Mouse (Mus musculus): ENCODE data around the gene Wwtr1. TPM values are rescaled to one million over a fixed set of nuclear protein-coding genes. Genes with fewer than 3 reads are reported as not detected.
A peak's percentile ranks its signal among the peaks of the same experiment; 100 is the strongest.

The Wwtr1 gene
- polyA plus RNA-seq, 1 experiment from 2014 or later = 17.9 TPM

DNA sequence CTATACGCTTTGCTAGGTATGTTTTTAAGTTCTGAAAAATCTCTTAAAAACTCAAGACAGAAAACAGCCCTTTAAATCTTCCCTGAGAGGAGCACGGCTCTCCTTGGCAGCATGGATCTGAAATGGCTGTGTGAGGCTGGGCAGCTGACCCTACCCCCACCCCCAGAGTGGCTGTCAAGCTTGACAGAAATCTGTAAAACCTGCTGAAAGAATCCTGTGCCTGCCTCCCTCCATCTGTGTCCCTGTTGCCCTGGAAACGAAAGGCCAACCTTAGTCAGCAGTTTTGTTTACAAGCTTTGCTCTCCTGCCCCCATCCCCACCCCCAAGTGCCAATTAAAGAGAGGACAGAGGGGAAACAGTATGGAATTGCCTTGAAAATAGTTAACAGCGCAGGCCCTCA lies 103.3 kb downstream of the Wwtr1 start:
- ATAC-seq (ENCODE audit: low FRiP score, low TSS enrichment) = peak; percentile 40; the same call in 1 of the 2 replicates
- Histone ChIP-seq H3K9ac (replicated peaks; ENCODE audit: low read length) (no peak overlapping the region), H3K4me2 (replicated peaks; ENCODE audit: low read depth, low read length) (no peak overlapping the region), H3K27me3 (ENCODE audit: insufficient read depth, low read length) (no peaks in the 10 kb centered on the region), H3K9me3 (ENCODE audit: low read length) (no peaks in the 10 kb centered on the region), H3K36me3 (ENCODE audit: insufficient read depth, low read length) (peaks cover 15% of the 10 kb centered on the region), H3K27ac (ENCODE audit: low read length) (no peak overlapping the region; the same call in 1 of the 2 replicates), H3K4me3 (ENCODE audit: low read length) (no peak overlapping the region), H3K4me1 (ENCODE audit: insufficient read depth, low read length) (peaks cover 28% of the 10 kb centered on the region)
- WGBS = 44% methylated on average over 4 of the region's 4 CpGs

DNA sequence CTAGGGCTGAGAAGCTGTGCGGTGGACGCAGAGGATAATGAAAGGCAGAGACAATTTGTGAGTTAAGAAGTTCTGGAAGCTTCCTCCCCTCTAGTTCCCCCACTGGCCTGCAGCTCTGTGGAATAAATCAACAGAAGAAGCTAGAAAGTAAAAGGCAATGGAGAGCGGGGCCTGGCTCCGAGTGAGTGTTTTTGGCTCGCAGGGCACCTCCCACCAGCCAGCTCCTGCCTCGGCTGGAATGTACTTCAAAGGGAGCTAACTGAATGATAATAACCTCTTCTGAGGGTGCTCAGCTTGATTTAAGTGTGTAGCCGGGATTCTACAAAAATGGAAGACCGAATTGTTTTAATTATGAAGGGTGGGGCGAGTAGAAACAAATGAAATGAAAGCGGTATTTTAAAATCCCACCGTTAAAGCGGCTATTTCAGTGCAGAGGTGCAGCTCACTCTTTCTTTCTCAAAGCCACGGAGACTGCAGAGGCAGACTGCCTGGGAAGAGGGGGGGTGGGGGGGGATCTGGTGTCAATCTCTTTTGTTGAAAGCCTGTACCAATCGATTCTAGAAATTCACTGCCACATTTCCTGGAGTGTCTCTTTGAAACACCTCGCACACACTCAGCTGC lies 104.6 kb downstream of the Wwtr1 start:
- H3K4me3 ChIP-seq (ENCODE audit: low read length) = peak overlapping the region; percentile 26
- ATAC-seq (ENCODE audit: low FRiP score, low TSS enrichment) = peak; percentile 52; the same call in 1 of the 2 replicates
- H3K27ac ChIP-seq (ENCODE audit: low read length) = peak overlapping the region; percentile 83
- H3K36me3 ChIP-seq (ENCODE audit: insufficient read depth, low read length) = peaks cover 3% of the 10 kb centered on the region; the same call in 1 of the 2 replicates
- peaks cover 28% of the 10 kb centered on the region for H3K4me1 ChIP-seq (ENCODE audit: insufficient read depth, low read length)
- H3K4me2 ChIP-seq (replicated peaks; ENCODE audit: low read depth, low read length) = peak overlapping the region; percentile 48
- peak overlapping the region; percentile 43 for H3K9ac ChIP-seq (replicated peaks; ENCODE audit: low read length)
- WGBS = 8% methylated on average over 15 of the region's 15 CpGs
- no peaks in the 10 kb centered on the region for H3K27me3 ChIP-seq (ENCODE audit: insufficient read depth, low read length)
- no peaks in the 10 kb centered on the region for H3K9me3 ChIP-seq (ENCODE audit: low read length)

DNA sequence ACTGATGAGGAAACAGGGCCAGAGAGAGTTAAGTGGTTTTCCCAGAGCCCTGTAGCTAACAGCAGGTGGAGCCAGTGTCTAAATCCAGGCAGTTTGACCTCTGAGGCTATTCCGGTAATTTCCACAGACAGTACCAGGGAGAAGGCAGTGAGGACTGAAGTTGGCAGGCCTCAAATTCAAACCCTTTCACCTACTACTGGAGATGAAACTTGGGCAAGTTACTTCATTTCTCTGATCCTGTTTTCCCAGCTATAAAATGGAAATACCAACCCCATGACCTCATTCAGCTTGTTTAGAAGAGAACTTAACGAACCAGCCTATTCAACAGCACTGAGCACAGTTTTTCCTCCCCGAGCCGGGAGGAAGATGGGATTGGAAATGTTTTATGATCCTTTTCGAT lies 105.4 kb downstream of the Wwtr1 start:
- ATAC-seq (ENCODE audit: low FRiP score, low TSS enrichment) = peak; percentile 69

DNA sequence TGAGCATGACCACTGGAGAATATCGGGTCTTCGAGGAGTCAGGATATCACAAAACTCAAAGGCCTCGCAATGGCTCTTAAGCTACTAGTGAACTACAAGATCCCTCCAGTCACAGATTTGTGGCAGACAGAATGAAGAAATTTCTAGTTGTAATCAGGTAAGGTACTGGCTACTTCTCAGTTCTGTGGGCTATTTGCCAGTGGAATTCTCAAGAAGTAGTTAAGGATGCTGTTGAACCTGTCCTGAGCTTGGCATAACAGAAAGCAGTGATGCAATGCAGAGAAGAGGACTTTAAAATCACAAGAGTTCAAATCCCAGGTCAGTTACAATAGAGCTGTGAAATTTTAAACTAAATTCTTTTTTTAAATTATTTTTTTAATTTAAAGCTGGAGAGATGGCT lies 106.4 kb downstream of the Wwtr1 start:
- Histone ChIP-seq H3K9ac (replicated peaks; ENCODE audit: low read length) (no peak overlapping the region), H3K4me2 (replicated peaks; ENCODE audit: low read depth, low read length) (no peak overlapping the region), H3K4me3 (ENCODE audit: low read length) (no peak overlapping the region), H3K4me1 (ENCODE audit: insufficient read depth, low read length) (peaks cover 28% of the 10 kb centered on the region), H3K27ac (ENCODE audit: low read length) (no peak overlapping the region), H3K27me3 (ENCODE audit: insufficient read depth, low read length) (no peaks in the 10 kb centered on the region), H3K36me3 (ENCODE audit: insufficient read depth, low read length) (peaks cover 2% of the 10 kb centered on the region; the same call in 1 of the 2 replicates), H3K9me3 (ENCODE audit: low read length) (no peaks in the 10 kb centered on the region)
- 98% methylated on average over 3 of the region's 3 CpGs for WGBS
- no peak for ATAC-seq (ENCODE audit: low FRiP score, low TSS enrichment)

More for the DNA sequence above, 105.4 kb downstream of the Wwtr1 start:
- 7% methylated on average over 5 of the region's 5 CpGs for WGBS
- peak overlapping the region; percentile 83 for H3K27ac ChIP-seq (ENCODE audit: low read length)
- peak overlapping the region; percentile 43; the same call in 1 of the 2 replicates for H3K9ac ChIP-seq (replicated peaks; ENCODE audit: low read length)
- peak overlapping the region; percentile 48; the same call in 1 of the 2 replicates for H3K4me2 ChIP-seq (replicated peaks; ENCODE audit: low read depth, low read length)
- peaks cover 3% of the 10 kb centered on the region; the same call in 1 of the 2 replicates for H3K36me3 ChIP-seq (ENCODE audit: insufficient read depth, low read length)
- no peak overlapping the region for H3K4me3 ChIP-seq (ENCODE audit: low read length)
- H3K4me1 ChIP-seq (ENCODE audit: insufficient read depth, low read length) = peaks cover 28% of the 10 kb centered on the region
- no peaks in the 10 kb centered on the region for H3K9me3 ChIP-seq (ENCODE audit: low read length)
- H3K27me3 ChIP-seq (ENCODE audit: insufficient read depth, low read length) = no peaks in the 10 kb centered on the region

DNA sequence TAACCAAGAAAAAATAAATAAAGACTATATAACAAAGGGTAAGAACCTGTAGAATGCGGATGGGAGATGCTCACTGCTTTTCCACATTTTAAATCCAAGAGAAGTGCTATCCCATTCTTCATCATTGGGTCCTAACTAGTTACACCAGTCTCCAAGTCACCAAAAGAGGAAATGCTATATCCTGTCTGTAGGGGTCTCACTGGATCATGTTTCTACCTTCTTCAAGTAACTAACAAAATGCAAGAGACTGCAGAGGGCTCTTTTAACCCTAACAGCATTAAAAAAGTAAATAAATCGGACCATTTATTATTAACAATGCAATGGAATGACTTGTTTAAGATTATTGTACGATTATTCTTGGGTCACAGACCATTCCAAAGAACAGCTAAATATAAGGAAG lies 109.4 kb downstream of the Wwtr1 start:
- H3K9ac ChIP-seq (replicated peaks; ENCODE audit: low read length) = no peak overlapping the region
- no peaks in the 10 kb centered on the region for H3K27me3 ChIP-seq (ENCODE audit: insufficient read depth, low read length)
- H3K9me3 ChIP-seq (ENCODE audit: low read length) = no peaks in the 10 kb centered on the region
- H3K4me3 ChIP-seq (ENCODE audit: low read length) = no peak overlapping the region
- WGBS = 63% methylated on average over 3 of the region's 3 CpGs
- no peak overlapping the region for H3K27ac ChIP-seq (ENCODE audit: low read length)
- no peak overlapping the region for H3K4me2 ChIP-seq (replicated peaks; ENCODE audit: low read depth, low read length)
- ATAC-seq (ENCODE audit: low FRiP score, low TSS enrichment) = no peak
- peaks cover 4% of the 10 kb centered on the region; the same call in 1 of the 2 replicates for H3K36me3 ChIP-seq (ENCODE audit: insufficient read depth, low read length)
- H3K4me1 ChIP-seq (ENCODE audit: insufficient read depth, low read length) = peaks cover 15% of the 10 kb centered on the region

DNA sequence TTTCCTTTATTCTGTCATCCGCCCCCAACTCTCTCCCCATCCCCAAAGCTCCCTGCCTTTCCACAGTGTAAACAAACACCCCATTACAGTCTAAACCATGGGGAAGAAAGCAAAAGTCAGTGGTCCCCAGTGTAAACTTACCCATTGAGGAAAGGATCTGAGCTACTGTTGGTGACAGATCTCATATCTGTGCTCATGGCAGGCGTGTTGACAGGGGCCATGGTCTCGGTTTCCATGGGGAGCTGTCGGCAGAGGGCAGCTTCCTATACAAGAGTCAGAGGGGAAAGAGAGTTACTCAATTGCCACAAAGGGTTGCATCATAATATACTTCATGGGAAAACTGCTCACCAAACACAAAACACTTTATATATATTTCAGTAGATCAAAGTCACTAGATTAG lies 112.4 kb downstream of the Wwtr1 start:
- Histone ChIP-seq H3K4me3 (ENCODE audit: low read length) (no peak overlapping the region), H3K27ac (ENCODE audit: low read length) (no peak overlapping the region), H3K36me3 (ENCODE audit: insufficient read depth, low read length) (peaks cover 4% of the 10 kb centered on the region; the same call in 1 of the 2 replicates), H3K4me2 (replicated peaks; ENCODE audit: low read depth, low read length) (no peak overlapping the region), H3K9ac (replicated peaks; ENCODE audit: low read length) (no peak overlapping the region), H3K4me1 (ENCODE audit: insufficient read depth, low read length) (0 out of 2 replicates have a peak, but pooled peaks cover 5% of the 10 kb centered on the region), H3K9me3 (ENCODE audit: low read length) (no peaks in the 10 kb centered on the region), H3K27me3 (ENCODE audit: insufficient read depth, low read length) (no peaks in the 10 kb centered on the region)
- WGBS = 91% methylated on average over 4 of the region's 4 CpGs
- ATAC-seq (ENCODE audit: low FRiP score, low TSS enrichment) = no peak

DNA sequence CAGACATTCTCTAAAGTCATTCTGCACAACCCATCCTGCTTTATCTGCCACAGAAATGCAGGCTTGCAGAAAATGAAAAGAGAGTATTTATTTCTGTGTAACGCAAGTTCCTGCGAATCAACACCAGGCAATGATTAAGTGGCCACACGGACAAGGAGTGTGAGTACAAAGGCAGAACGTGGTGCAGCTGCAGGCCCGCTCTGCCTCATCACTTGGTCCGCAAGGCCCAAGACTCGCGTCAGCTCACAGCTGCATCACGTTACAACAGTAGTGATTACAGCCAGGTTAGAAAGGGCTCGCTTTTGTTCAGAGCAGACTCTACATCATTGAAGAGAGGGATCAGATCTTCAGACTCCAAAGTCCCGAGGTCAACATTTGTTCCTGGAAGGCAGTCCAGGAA lies 117.1 kb downstream of the Wwtr1 start:
- ATAC-seq (ENCODE audit: low FRiP score, low TSS enrichment) = peak; percentile 69; the same call in 1 of the 2 replicates
- H3K4me3 ChIP-seq (ENCODE audit: low read length) = no peak overlapping the region
- no peak overlapping the region for H3K27ac ChIP-seq (ENCODE audit: low read length)

DNA sequence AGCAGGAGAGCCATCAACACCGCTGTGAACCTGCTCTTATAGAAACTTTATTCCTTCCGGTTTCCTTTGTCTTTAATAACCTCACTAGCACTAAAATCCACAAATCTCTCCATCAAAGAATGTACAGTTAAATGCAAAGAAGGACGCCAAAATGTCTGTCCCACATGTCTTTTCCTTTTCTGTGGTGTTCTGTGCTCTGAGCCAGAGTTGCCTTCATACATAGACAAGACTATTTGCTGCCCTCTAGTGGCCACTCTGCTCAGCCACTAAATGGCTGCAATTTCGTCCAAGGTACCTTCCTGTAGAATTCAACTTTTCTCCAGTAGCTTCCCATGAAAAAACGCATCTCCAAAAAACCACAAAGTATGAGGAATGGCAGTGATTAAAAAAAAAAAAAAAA lies 127.3 kb downstream of the Wwtr1 start:
- Histone ChIP-seq H3K36me3 (ENCODE audit: insufficient read depth, low read length) (no peaks in the 10 kb centered on the region), H3K4me3 (ENCODE audit: low read length) (no peak overlapping the region), H3K9ac (replicated peaks; ENCODE audit: low read length) (no peak overlapping the region), H3K9me3 (ENCODE audit: low read length) (no peaks in the 10 kb centered on the region), H3K4me1 (ENCODE audit: insufficient read depth, low read length) (0 out of 2 replicates have a peak, but pooled peaks cover 6% of the 10 kb centered on the region), H3K27me3 (ENCODE audit: insufficient read depth, low read length) (no peaks in the 10 kb centered on the region), H3K27ac (ENCODE audit: low read length) (no peak overlapping the region), H3K4me2 (replicated peaks; ENCODE audit: low read depth, low read length) (no peak overlapping the region)
- peak; percentile 67; the same call in 1 of the 2 replicates for ATAC-seq (ENCODE audit: low FRiP score, low TSS enrichment)
- WGBS = 29% methylated on average over 5 of the region's 5 CpGs

More for the DNA sequence above, 117.1 kb downstream of the Wwtr1 start:
- peaks cover 6% of the 10 kb centered on the region; the same call in 1 of the 2 replicates for H3K36me3 ChIP-seq (ENCODE audit: insufficient read depth, low read length)
- H3K4me2 ChIP-seq (replicated peaks; ENCODE audit: low read depth, low read length) = no peak overlapping the region
- WGBS = 24% methylated on average over 11 of the region's 11 CpGs
- H3K9ac ChIP-seq (replicated peaks; ENCODE audit: low read length) = no peak overlapping the region; the same call in 1 of the 2 replicates
- 0 out of 2 replicates have a peak, but pooled peaks cover 5% of the 10 kb centered on the region for H3K4me1 ChIP-seq (ENCODE audit: insufficient read depth, low read length)
- H3K27me3 ChIP-seq (ENCODE audit: insufficient read depth, low read length) = no peaks in the 10 kb centered on the region
- H3K9me3 ChIP-seq (ENCODE audit: low read length) = no peaks in the 10 kb centered on the region

DNA sequence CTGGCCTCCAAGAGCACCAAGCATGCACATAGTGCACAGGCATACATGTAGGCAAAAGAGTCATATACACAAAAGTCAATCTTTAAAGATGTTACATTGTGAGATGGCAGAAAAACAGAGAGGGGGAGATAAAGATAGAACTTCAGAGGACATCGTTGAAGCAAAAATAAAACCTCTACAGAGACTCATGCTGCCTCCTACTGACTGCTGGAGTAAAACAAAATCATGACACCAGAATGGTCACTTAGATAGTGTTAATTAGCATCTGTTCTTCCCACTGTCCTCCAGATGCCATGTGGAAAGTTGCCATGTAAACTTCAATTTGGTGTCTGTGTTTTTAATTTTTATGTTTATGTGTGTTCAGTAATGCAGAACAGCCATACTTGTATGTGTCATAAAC lies 127.8 kb downstream of the Wwtr1 start:
- Histone ChIP-seq H3K9ac (replicated peaks; ENCODE audit: low read length) (no peak overlapping the region), H3K4me3 (ENCODE audit: low read length) (no peak overlapping the region), H3K27me3 (ENCODE audit: insufficient read depth, low read length) (no peaks in the 10 kb centered on the region), H3K4me2 (replicated peaks; ENCODE audit: low read depth, low read length) (no peak overlapping the region), H3K4me1 (ENCODE audit: insufficient read depth, low read length) (0 out of 2 replicates have a peak, but pooled peaks cover 6% of the 10 kb centered on the region), H3K36me3 (ENCODE audit: insufficient read depth, low read length) (no peaks in the 10 kb centered on the region), H3K27ac (ENCODE audit: low read length) (no peak overlapping the region), H3K9me3 (ENCODE audit: low read length) (no peaks in the 10 kb centered on the region)
- ATAC-seq (ENCODE audit: low FRiP score, low TSS enrichment) = no peak
- 38% methylated on average over 1 of the region's 1 CpGs for WGBS

DNA sequence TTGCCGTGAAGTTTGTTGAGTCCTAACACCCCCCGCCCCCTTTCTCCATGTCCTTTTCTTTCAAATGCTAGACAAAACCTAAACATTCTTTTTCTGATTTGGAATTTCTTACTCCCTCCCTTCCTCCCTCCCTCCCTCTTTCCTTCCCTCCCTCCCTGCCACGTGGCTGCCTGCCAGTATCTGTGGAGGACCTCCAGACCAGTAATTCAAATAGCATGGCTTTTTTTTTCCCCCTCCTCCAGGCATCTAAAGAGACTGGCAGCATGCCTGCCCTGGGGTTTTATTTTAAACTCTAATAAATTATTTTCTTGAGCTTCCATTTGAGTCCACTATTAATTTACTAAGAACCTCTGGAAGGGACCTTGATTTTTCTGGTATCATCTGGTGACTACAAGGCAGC lies 130.0 kb downstream of the Wwtr1 start:
- 0 out of 2 replicates have a peak, but pooled peaks cover 6% of the 10 kb centered on the region for H3K4me1 ChIP-seq (ENCODE audit: insufficient read depth, low read length)
- ATAC-seq (ENCODE audit: low FRiP score, low TSS enrichment) = peak; percentile 64
- peak overlapping the region; percentile 55; the same call in 1 of the 2 replicates for H3K27ac ChIP-seq (ENCODE audit: low read length)
- H3K4me3 ChIP-seq (ENCODE audit: low read length) = no peak overlapping the region
- no peak overlapping the region for H3K4me2 ChIP-seq (replicated peaks; ENCODE audit: low read depth, low read length)
- 40% methylated on average over 3 of the region's 3 CpGs for WGBS
- H3K9me3 ChIP-seq (ENCODE audit: low read length) = no peaks in the 10 kb centered on the region
- no peaks in the 10 kb centered on the region for H3K27me3 ChIP-seq (ENCODE audit: insufficient read depth, low read length)
- H3K9ac ChIP-seq (replicated peaks; ENCODE audit: low read length) = no peak overlapping the region
- no peaks in the 10 kb centered on the region for H3K36me3 ChIP-seq (ENCODE audit: insufficient read depth, low read length)

Data from kidney, embryonic 16.5 days (tissue).